Mouse (Mus musculus): ENCODE data around the gene Cd47.

DNA sequence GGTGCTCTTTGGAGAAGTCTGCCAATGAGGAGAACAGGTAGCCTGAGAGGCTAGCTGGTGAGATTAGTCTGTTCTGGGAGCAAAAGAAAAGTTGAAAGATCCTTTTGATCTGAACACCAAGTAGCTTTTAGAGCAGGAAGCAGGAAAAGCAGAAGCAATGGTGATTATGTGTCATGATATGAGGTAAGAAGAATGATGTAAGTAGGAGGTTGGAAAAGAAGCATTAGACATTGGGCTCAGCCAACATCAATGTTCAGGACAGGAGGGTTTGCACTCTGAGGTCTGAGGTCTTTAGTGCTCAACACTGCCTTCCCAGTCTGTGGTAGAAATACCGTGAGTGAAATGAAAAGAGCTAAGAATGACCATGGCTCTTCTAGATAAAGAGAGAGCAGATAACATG, 143.4 kb downstream of the Cd47 start:
- no peak for TF ChIP-seq CTCF (IDR thresholded peaks at IDR 0.05; ENCODE audit: low read depth)
- TF ChIP-seq EP300 (optimal IDR thresholded peaks at IDR 0.05), result no peak

All from stomach, postnatal 0 days (tissue).